Mouse (Mus musculus) forebrain, embryonic 12.5 days (tissue): ENCODE data around the gene Xab2. TPM values are rescaled to one million over a fixed set of nuclear protein-coding genes. Genes with fewer than 3 reads are reported as not detected.

ENCODE experiments used
- ATAC-seq: fragments of 200-750 bp; cut with Nextera tagmentation; 2 replicates; pipeline ENCODE4 v1.8.0; 2017; ENCODE audit warnings: moderate TSS enrichment; ENCODE audit not compliant: low FRiP score
- H3K27ac ChIP-seq: fragments of 300-500 bp; sonication (generic); 2 replicates; pipeline ENCODE4 v1.5.1; 2016; ENCODE audit warnings: mild to moderate bottlenecking
- H3K27me3 ChIP-seq: fragments of 300-500 bp; sonication (generic); 2 replicates; pipeline ENCODE4 v1.6.1; 2016; ENCODE audit warnings: mild to moderate bottlenecking
- H3K36me3 ChIP-seq: fragments of 300-500 bp; sonication (generic); replicated peaks from 2 replicates; pipeline ENCODE4 v1.6.1; 2016; ENCODE audit warnings: mild to moderate bottlenecking
- H3K4me1 ChIP-seq: fragments of 300-500 bp; sonication (generic); 2 replicates; pipeline ENCODE4 v1.6.1; 2016
- H3K4me2 ChIP-seq: fragments of 300-500 bp; sonication (generic); 2 replicates; pipeline ENCODE4 v1.6.1; 2016; ENCODE audit warnings: mild to moderate bottlenecking, moderate library complexity
- H3K4me3 ChIP-seq: fragments of 300-500 bp; sonication (generic); replicated peaks from 2 replicates; pipeline ENCODE4 v1.5.1; 2016; ENCODE audit warnings: mild to moderate bottlenecking
- H3K9ac ChIP-seq: fragments of 300-500 bp; sonication (generic); 2 replicates; pipeline ENCODE4 v1.6.1; 2016; ENCODE audit warnings: mild to moderate bottlenecking
- H3K9me3 ChIP-seq: fragments of 300-500 bp; sonication (generic); 2 replicates; pipeline ENCODE4 v1.6.1; 2016
- WGBS: fragments of 180-500 bp; shearing (Covaris S2); methylation state at CpG from one replicate; pipeline ENCODE4 v1.1.7; 2016; 5-methylcytosine and 5-hydroxymethylcytosine counted together
- polyA plus RNA-seq: library from polyadenylated mRNA; unstranded; fragments of >200 nt; fragmentation: Nextera tagmentation; extraction: Ambion mirVana; gene quantifications from 2 replicates; pipeline ENCODE4 v1.2.1, GENCODE M21; 2016

The Xab2 gene
- polyA plus RNA-seq, 1 experiment from 2014 or later = 65.8 TPM

GRCm38 (mm10) chr8:3646824-3647531, 25.9 kb upstream of the Xab2 start:
- Histone ChIP-seq H3K4me3 (no peak overlapping the region), H3K9ac (no peak overlapping the region), H3K27me3 (no peaks in the 10 kb centered on the region), H3K4me2 (no peak overlapping the region), H3K36me3 (no peaks in the 10 kb centered on the region), H3K9me3 (no peaks in the 10 kb centered on the region), H3K27ac (no peak overlapping the region), H3K4me1 (no peaks in the 10 kb centered on the region)
- WGBS = 83% methylated on average over 6 of the region's 6 CpGs
- ATAC-seq = no peak

- ATAC-seq = no peak
- WGBS = 31% methylated on average over 5 of the region's 5 CpGs
- H3K36me3 ChIP-seq = no peaks in the 10 kb centered on the region
- H3K9ac ChIP-seq = no peak overlapping the region
- H3K27me3 ChIP-seq = no peaks in the 10 kb centered on the region
- no peak overlapping the region for H3K4me3 ChIP-seq
- H3K9me3 ChIP-seq = no peaks in the 10 kb centered on the region
- H3K4me1 ChIP-seq = no peaks in the 10 kb centered on the region
- H3K27ac ChIP-seq = no peak overlapping the region
- H3K4me2 ChIP-seq = no peak overlapping the region
These were observed 24.7 kb upstream of the Xab2 start for GRCm38 (mm10) chr8:3645804-3646203.

- H3K4me2 ChIP-seq = peak overlapping the region; percentile 77
- H3K9ac ChIP-seq = peak overlapping the region; percentile 56; the same call in 1 of the 2 replicates
- no peak overlapping the region for H3K27ac ChIP-seq
- peaks cover 20% of the 10 kb centered on the region for H3K27me3 ChIP-seq
- H3K36me3 ChIP-seq = no peaks in the 10 kb centered on the region
- peak overlapping the region; percentile 57 for H3K4me3 ChIP-seq
- WGBS = 25% methylated on average over 8 of the region's 8 CpGs
- ATAC-seq = peak; percentile 15; the same call in 1 of the 2 replicates
- peaks cover 9% of the 10 kb centered on the region for H3K4me1 ChIP-seq
- H3K9me3 ChIP-seq = no peaks in the 10 kb centered on the region
These were observed 10.4 kb upstream of the Xab2 start for GRCm38 (mm10) chr8:3631478-3631875.

GRCm38 (mm10) chr8:3630647-3631477, 9.7 kb upstream of the Xab2 start, which contains the start of gene Stxbp2:
Gene Stxbp2, plus strand, starts transcription at chr8:3630955.
- peak within 1 kb of the TSS; percentile 57 for H3K4me3 ChIP-seq
- peaks cover 9% of the 10 kb centered on the region for H3K4me1 ChIP-seq
- 7% methylated on average over 47 of the region's 47 CpGs for WGBS
- H3K27me3 ChIP-seq = peaks cover 20% of the 10 kb centered on the region
- H3K4me2 ChIP-seq = peak within 1 kb of the TSS; percentile 77
- H3K27ac ChIP-seq = no peak within 1 kb of the TSS
- H3K36me3 ChIP-seq = no peaks in the 10 kb centered on the region
- H3K9me3 ChIP-seq = no peaks in the 10 kb centered on the region
- H3K9ac ChIP-seq = peak within 1 kb of the TSS; percentile 56
- peak; percentile 88 for ATAC-seq

- no peaks in the 10 kb centered on the region for H3K36me3 ChIP-seq
- H3K27me3 ChIP-seq = peaks cover 20% of the 10 kb centered on the region
- 0 out of 2 replicates have a peak, but pooled peaks have one; percentile 37 for ATAC-seq
- no peak overlapping the region for H3K9ac ChIP-seq
- WGBS = 36% methylated on average over 5 of the region's 5 CpGs
- peaks cover 9% of the 10 kb centered on the region for H3K4me1 ChIP-seq
- H3K9me3 ChIP-seq = no peaks in the 10 kb centered on the region
- no peak overlapping the region for H3K27ac ChIP-seq
- no peak overlapping the region for H3K4me3 ChIP-seq
- no peak overlapping the region for H3K4me2 ChIP-seq
These were observed 6.9 kb upstream of the Xab2 start for GRCm38 (mm10) chr8:3628014-3628413.

GRCm38 (mm10) chr8:3626971-3627370, 5.9 kb upstream of the Xab2 start:
- WGBS = 68% methylated on average over 5 of the region's 5 CpGs
- no peak overlapping the region for H3K9ac ChIP-seq
- peaks cover 20% of the 10 kb centered on the region for H3K27me3 ChIP-seq
- H3K4me3 ChIP-seq = no peak overlapping the region
- H3K4me2 ChIP-seq = no peak overlapping the region
- H3K9me3 ChIP-seq = no peaks in the 10 kb centered on the region
- peaks cover 15% of the 10 kb centered on the region for H3K4me1 ChIP-seq
- no peak for ATAC-seq
- no peaks in the 10 kb centered on the region for H3K36me3 ChIP-seq
- no peak overlapping the region for H3K27ac ChIP-seq

- Histone ChIP-seq H3K9me3 (no peaks in the 10 kb centered on the region), H3K27me3 (peaks cover 20% of the 10 kb centered on the region), H3K4me2 (no peak within 1 kb of the TSS), H3K4me1 (peaks cover 11% of the 10 kb centered on the region), H3K9ac (no peak within 1 kb of the TSS), H3K4me3 (no peak within 1 kb of the TSS), H3K27ac (no peak within 1 kb of the TSS), H3K36me3 (no peaks in the 10 kb centered on the region)
- WGBS = 75% methylated on average over 1 of the region's 1 CpGs
- no peak for ATAC-seq
These were observed 4.3 kb upstream of the Xab2 start, which contains the start of gene Pcp2 for GRCm38 (mm10) chr8:3625445-3625844. Gene Pcp2, minus strand, starts transcription at chr8:3625545.

- WGBS = 70% methylated on average over 8 of the region's 8 CpGs
- Histone ChIP-seq H3K9me3 (no peaks in the 10 kb centered on the region), H3K27ac (no peak overlapping the region), H3K4me3 (peak overlapping the region; percentile 85), H3K4me2 (peak overlapping the region; percentile 61), H3K36me3 (peaks cover 16% of the 10 kb centered on the region), H3K27me3 (no peaks in the 10 kb centered on the region), H3K9ac (peak overlapping the region; percentile 68), H3K4me1 (peaks cover 23% of the 10 kb centered on the region)
- ATAC-seq = no peak
These were observed 1.0 kb upstream of the Xab2 start for GRCm38 (mm10) chr8:3622119-3622518.

GRCm38 (mm10) chr8:3609816-3610150, 11.3 kb downstream of the Xab2 start:
- no peaks in the 10 kb centered on the region for H3K9me3 ChIP-seq
- no peaks in the 10 kb centered on the region for H3K27me3 ChIP-seq
- 84% methylated on average over 6 of the region's 6 CpGs for WGBS
- no peak overlapping the region for H3K9ac ChIP-seq
- no peaks in the 10 kb centered on the region for H3K4me1 ChIP-seq
- ATAC-seq = no peak
- H3K36me3 ChIP-seq = peaks cover 95% of the 10 kb centered on the region
- no peak overlapping the region for H3K4me2 ChIP-seq
- H3K4me3 ChIP-seq = no peak overlapping the region
- no peak overlapping the region for H3K27ac ChIP-seq

GRCm38 (mm10) chr8:3609046-3609815, 11.9 kb downstream of the Xab2 start:
- Histone ChIP-seq H3K4me3 (no peak overlapping the region), H3K27me3 (no peaks in the 10 kb centered on the region), H3K36me3 (peaks cover 95% of the 10 kb centered on the region), H3K27ac (no peak overlapping the region), H3K4me2 (no peak overlapping the region), H3K9ac (no peak overlapping the region), H3K9me3 (no peaks in the 10 kb centered on the region), H3K4me1 (no peaks in the 10 kb centered on the region)
- 90% methylated on average over 12 of the region's 12 CpGs for WGBS
- no peak for ATAC-seq

GRCm38 (mm10) chr8:3607822-3608221, 13.3 kb downstream of the Xab2 start:
- H3K9me3 ChIP-seq = no peaks in the 10 kb centered on the region
- H3K36me3 ChIP-seq = peaks cover 95% of the 10 kb centered on the region
- no peak overlapping the region for H3K4me3 ChIP-seq
- H3K27ac ChIP-seq = no peak overlapping the region
- no peaks in the 10 kb centered on the region for H3K27me3 ChIP-seq
- H3K4me1 ChIP-seq = no peaks in the 10 kb centered on the region
- H3K4me2 ChIP-seq = no peak overlapping the region
- WGBS = 88% methylated on average over 7 of the region's 7 CpGs
- no peak for ATAC-seq
- H3K9ac ChIP-seq = no peak overlapping the region

- no peak overlapping the region for H3K27ac ChIP-seq
- WGBS = 90% methylated on average over 16 of the region's 16 CpGs
- no peaks in the 10 kb centered on the region for H3K9me3 ChIP-seq
- H3K4me3 ChIP-seq = no peak overlapping the region
- H3K27me3 ChIP-seq = no peaks in the 10 kb centered on the region
- no peak overlapping the region for H3K9ac ChIP-seq
- ATAC-seq = no peak
- no peak overlapping the region for H3K4me2 ChIP-seq
- no peaks in the 10 kb centered on the region for H3K4me1 ChIP-seq
- peaks cover 95% of the 10 kb centered on the region for H3K36me3 ChIP-seq
These were observed 14.5 kb downstream of the Xab2 start for GRCm38 (mm10) chr8:3606593-3606992.
